Mouse (Mus musculus): ENCODE data around the gene 3425401B19Rik. TPM values are rescaled to one million over a fixed set of nuclear protein-coding genes. Genes with fewer than 3 reads are reported as not detected.

Gene 3425401B19Rik
- polyA plus RNA-seq, 1 experiment from 2014 or later, result 0.20 TPM

DNA sequence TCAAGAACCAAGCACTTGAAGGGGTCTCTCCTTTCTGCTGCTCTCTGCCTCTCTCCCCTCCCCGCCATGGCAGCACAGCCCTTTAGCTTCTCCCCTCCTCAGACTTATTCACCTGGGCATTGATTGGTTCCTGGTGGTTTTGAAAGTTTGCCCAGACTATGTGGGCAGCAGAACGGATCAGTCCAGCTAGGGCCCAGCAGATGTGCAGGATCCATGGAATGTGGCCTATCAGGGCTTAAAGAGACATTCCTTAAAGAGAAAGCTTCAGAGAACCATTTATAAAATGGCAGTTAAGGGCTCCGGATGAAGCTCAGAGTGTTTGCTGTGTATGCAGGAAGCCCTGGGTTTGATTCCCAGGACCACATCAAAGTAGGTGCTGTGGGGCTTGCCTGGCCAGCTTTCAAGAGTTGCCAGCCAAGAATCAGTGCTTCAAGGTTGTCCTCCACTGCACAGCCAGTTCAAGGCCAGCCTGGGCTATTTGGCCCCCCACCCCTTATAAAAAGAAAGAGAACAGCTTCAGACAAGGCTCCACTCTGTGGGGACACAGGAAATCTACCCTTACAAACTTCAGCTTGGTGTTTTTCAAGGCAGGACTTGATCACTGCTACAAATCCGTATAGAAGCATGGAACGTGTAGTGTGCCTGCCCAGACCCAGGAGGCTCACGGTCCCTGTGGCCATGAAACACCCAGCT, 52.0 kb downstream of the 3425401B19Rik start:
- DNase-seq (ENCODE audit: low spot score), result no peak
- Histone ChIP-seq H3K27ac (no peak overlapping the region), H3K4me3 (no peak overlapping the region), H3K4me1 (replicated peaks) (peaks cover 9% of the 10 kb centered on the region), H3K36me3 (no peaks in the 10 kb centered on the region), H3K27me3 (ENCODE audit: insufficient read depth, poor library complexity, severe bottlenecking) (no peaks in the 10 kb centered on the region), H3K9me3 (no peaks in the 10 kb centered on the region)
- 85% methylated on average over 6 of the region's 6 CpGs for WGBS

GRCm38 (mm10) chr14:32628584-32628983, 56.5 kb downstream of the 3425401B19Rik start:
- 0 out of 2 replicates have a peak overlapping the region, but pooled peaks have one; percentile 30 for H3K27ac ChIP-seq
- no peaks in the 10 kb centered on the region for H3K36me3 ChIP-seq
- no peaks in the 10 kb centered on the region for H3K27me3 ChIP-seq (ENCODE audit: insufficient read depth, poor library complexity, severe bottlenecking)
- no peaks in the 10 kb centered on the region for H3K9me3 ChIP-seq
- H3K4me3 ChIP-seq, result no peak overlapping the region
- peak; percentile 14 for DNase-seq (ENCODE audit: low spot score)
- peaks cover 3% of the 10 kb centered on the region for H3K4me1 ChIP-seq (replicated peaks)
- WGBS, result 41% methylated on average over 10 of the region's 10 CpGs

GRCm38 (mm10) chr14:32627271-32627670, 57.8 kb downstream of the 3425401B19Rik start:
- peaks cover 3% of the 10 kb centered on the region for H3K4me1 ChIP-seq (replicated peaks)

GRCm38 (mm10) chr14:32624811-32625210, 60.3 kb downstream of the 3425401B19Rik start:
- Histone ChIP-seq H3K4me3 (no peak overlapping the region), H3K36me3 (no peaks in the 10 kb centered on the region), H3K27me3 (ENCODE audit: insufficient read depth, poor library complexity, severe bottlenecking) (no peaks in the 10 kb centered on the region), H3K4me1 (replicated peaks) (peaks cover 3% of the 10 kb centered on the region), H3K27ac (no peak overlapping the region), H3K9me3 (no peaks in the 10 kb centered on the region)
- no peak for DNase-seq (ENCODE audit: low spot score)
- WGBS, result 90% methylated on average over 7 of the region's 7 CpGs

More at GRCm38 (mm10) chr14:32627271-32627670, 57.8 kb downstream of the 3425401B19Rik start:
- Histone ChIP-seq H3K36me3 (no peaks in the 10 kb centered on the region), H3K4me3 (no peak overlapping the region), H3K27ac (no peak overlapping the region), H3K9me3 (no peaks in the 10 kb centered on the region), H3K27me3 (ENCODE audit: insufficient read depth, poor library complexity, severe bottlenecking) (no peaks in the 10 kb centered on the region)
- 57% methylated on average over 2 of the region's 2 CpGs for WGBS
- DNase-seq (ENCODE audit: low spot score), result no peak

DNA sequence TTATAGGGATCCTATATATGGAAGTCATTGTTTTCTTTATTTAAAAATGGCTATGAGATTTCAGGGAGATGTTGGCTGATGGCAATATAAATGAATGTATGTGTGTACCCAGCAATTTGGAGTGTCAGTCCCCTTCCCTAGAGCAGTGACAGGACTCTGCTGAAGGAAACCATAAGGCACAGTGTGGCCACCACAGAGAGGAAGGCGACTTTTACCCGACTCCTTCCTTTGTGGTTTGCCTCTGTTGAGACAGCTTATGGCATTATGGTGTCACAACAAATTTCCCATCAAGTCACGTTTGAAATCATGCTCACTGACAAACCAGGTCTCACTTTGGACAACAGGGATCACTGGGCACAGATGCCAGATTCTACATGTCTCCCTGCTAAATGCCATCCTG, 60.8 kb downstream of the 3425401B19Rik start:
- H3K27me3 ChIP-seq (ENCODE audit: insufficient read depth, poor library complexity, severe bottlenecking), result no peaks in the 10 kb centered on the region
- H3K36me3 ChIP-seq, result no peaks in the 10 kb centered on the region
- no peak for DNase-seq (ENCODE audit: low spot score)
- no peak overlapping the region for H3K4me3 ChIP-seq
- no peaks in the 10 kb centered on the region for H3K9me3 ChIP-seq
- WGBS, result 91% methylated on average over 3 of the region's 3 CpGs
- no peak overlapping the region for H3K27ac ChIP-seq
- peaks cover 3% of the 10 kb centered on the region for H3K4me1 ChIP-seq (replicated peaks)

DNA sequence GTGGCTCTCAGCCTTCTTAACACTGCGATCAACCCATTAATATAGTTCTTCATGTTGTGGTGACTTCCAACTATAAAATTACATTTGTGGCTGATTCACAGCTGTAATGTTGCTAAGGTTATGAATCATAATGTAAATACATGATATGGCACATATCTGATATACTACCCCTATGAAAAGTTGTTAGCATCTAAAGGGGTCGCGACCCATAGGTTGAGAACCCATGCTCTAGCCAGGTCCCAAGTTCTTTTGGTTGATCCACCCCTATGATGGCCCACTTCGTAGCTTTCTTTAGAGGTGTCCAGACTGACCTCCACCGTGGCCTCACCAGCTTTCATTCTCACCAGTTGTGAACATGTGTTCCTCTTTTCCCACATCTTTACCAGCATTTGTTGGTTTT, 67.8 kb downstream of the 3425401B19Rik start:
- Histone ChIP-seq H3K4me1 (replicated peaks) (no peaks in the 10 kb centered on the region), H3K4me3 (no peak overlapping the region), H3K36me3 (no peaks in the 10 kb centered on the region), H3K27ac (no peak overlapping the region), H3K9me3 (no peaks in the 10 kb centered on the region), H3K27me3 (ENCODE audit: insufficient read depth, poor library complexity, severe bottlenecking) (no peaks in the 10 kb centered on the region)
- WGBS, result 86% methylated on average over 5 of the region's 5 CpGs
- DNase-seq (ENCODE audit: low spot score), result no peak

DNA sequence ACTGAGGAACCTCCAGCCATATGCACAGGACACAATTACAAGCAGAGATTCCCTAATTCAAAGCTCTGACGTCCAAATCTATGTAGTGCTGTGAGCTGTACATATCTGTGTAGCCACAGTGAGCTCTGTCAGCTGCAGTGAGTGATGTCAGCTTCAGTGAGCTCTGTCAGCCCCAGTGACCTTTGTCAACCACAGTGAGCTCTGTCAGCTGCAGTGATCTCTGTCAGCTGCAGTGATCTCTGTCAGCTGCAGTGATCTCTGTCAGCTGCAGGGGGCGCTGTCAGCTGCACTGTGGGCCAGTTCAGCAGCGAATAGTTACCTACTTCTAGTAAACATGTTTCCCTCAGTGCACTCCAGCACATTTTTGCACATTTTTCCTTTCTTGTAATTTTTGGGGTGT, 75.7 kb downstream of the 3425401B19Rik start:
- H3K9me3 ChIP-seq, result no peaks in the 10 kb centered on the region
- peak; percentile 25 for DNase-seq (ENCODE audit: low spot score)
- H3K36me3 ChIP-seq, result no peaks in the 10 kb centered on the region
- H3K4me1 ChIP-seq (replicated peaks), result peaks cover 15% of the 10 kb centered on the region
- no peak overlapping the region for H3K4me3 ChIP-seq
- H3K27me3 ChIP-seq (ENCODE audit: insufficient read depth, poor library complexity, severe bottlenecking), result 0 out of 2 replicates have a peak, but pooled peaks cover 3% of the 10 kb centered on the region
- H3K27ac ChIP-seq, result no peak overlapping the region
- 22% methylated on average over 3 of the region's 3 CpGs for WGBS

Other genes starting within 250 kb of the 3425401B19Rik start
- 2.8 and 12.0 TPM in 2 replicates for gene Slc18a3, start 220.4 kb downstream of the 3425401B19Rik start, polyA plus RNA-seq (2016; fragmentation: Nextera tagmentation; extraction: Ambion mirVana)
- 0.19 and 1.1 TPM in 2 replicates for gene Chat, start 219.3 kb downstream of the 3425401B19Rik start, polyA plus RNA-seq (2016; fragmentation: Nextera tagmentation; extraction: Ambion mirVana)
- 28.9 and 30.4 TPM in 2 replicates for gene Ercc6, start 171.8 kb downstream of the 3425401B19Rik start, polyA plus RNA-seq (2016; fragmentation: Nextera tagmentation; extraction: Ambion mirVana)
- 10.3 and 23.6 TPM in 2 replicates for gene Prrxl1, start 85.9 kb downstream of the 3425401B19Rik start, polyA plus RNA-seq (2016; fragmentation: Nextera tagmentation; extraction: Ambion mirVana)
- gene Tmem273, start 100.7 kb upstream of the 3425401B19Rik start, polyA plus RNA-seq (2016; fragmentation: Nextera tagmentation; extraction: Ambion mirVana), result 0.43 and 0.62 TPM in 2 replicates
- gene Fam170b, start 148.7 kb upstream of the 3425401B19Rik start, polyA plus RNA-seq (2016; fragmentation: Nextera tagmentation; extraction: Ambion mirVana), result not detected in 2 replicates
- gene Vstm4, start 171.5 kb upstream of the 3425401B19Rik start, polyA plus RNA-seq (2016; fragmentation: Nextera tagmentation; extraction: Ambion mirVana), result 2.9 and 3.0 TPM in 2 replicates